Mouse (Mus musculus) induced T-regulatory cell, adult 2 months (primary cell): Measurements from ENCODE around the gene Tulp4.

Experiments
- DNase-seq: peaks from one replicate; pipeline ENCODE4 v3.0.0-alpha.2; 2012; ENCODE audit warnings: low read depth

Tulp4 gene

DNA sequence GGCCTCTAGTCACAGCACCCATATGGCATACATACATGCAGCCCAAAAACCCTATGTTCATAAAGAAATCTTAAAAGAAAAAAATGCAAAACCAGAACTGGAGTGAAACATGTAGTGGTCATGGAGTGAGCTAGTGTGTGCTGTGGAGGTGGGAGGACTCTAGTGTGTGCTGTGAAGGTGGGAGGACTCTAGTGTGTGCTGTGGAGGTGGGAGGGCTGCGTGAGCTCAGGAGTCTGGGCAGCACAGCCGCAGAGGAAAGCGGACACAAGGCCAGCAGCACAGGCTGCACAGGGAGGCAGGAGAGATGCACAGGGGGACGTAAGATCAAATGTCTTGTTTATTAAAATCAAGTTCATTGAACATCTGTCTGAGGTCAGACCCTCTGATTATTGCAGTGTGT, 17.5 kb downstream of the Tulp4 start:
- DNase-seq = no peak

GRCm38 (mm10) chr17:6125441-6125840, 19.2 kb downstream of the Tulp4 start:
- no peak for DNase-seq

- no peak for DNase-seq
Measured at GRCm38 (mm10) chr17:6128039-6128438, 21.8 kb downstream of the Tulp4 start.

- no peak for DNase-seq
Measured at GRCm38 (mm10) chr17:6129361-6129760, 23.1 kb downstream of the Tulp4 start.

- DNase-seq = no peak
Measured at GRCm38 (mm10) chr17:6131083-6131482, 24.8 kb downstream of the Tulp4 start.

GRCm38 (mm10) chr17:6140875-6141274, 34.6 kb downstream of the Tulp4 start:
- DNase-seq = no peak

GRCm38 (mm10) chr17:6141344-6141743, 35.1 kb downstream of the Tulp4 start:
- no peak for DNase-seq

GRCm38 (mm10) chr17:6145244-6145643, 39.0 kb downstream of the Tulp4 start:
- no peak for DNase-seq

DNA sequence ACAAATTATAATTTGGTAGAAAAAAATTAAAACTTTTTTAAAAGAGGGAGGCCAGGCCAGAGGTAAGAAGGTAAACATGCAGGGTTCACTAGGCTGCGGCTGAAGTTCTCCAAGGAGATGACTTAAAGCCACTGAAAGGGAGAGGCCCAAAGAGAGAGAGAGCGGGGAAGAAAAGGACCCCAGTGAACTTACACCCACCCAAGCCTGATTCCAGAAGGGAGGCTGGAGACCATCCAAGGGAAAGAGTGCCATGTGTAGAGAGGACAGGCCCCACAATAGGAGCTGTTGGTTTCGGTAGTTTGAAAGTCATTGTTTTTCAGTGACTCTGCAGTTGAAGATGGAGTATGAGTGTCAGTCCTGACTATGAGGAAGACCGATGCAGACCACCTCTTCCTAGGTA, 46.7 kb downstream of the Tulp4 start:
- no peak for DNase-seq

- peak; percentile 44 for DNase-seq
Measured at GRCm38 (mm10) chr17:6153581-6153980, 47.3 kb downstream of the Tulp4 start.

GRCm38 (mm10) chr17:6154366-6154765, 48.1 kb downstream of the Tulp4 start:
- DNase-seq = peak; percentile 46

GRCm38 (mm10) chr17:6160495-6160894, 54.3 kb downstream of the Tulp4 start:
- DNase-seq = no peak

DNA sequence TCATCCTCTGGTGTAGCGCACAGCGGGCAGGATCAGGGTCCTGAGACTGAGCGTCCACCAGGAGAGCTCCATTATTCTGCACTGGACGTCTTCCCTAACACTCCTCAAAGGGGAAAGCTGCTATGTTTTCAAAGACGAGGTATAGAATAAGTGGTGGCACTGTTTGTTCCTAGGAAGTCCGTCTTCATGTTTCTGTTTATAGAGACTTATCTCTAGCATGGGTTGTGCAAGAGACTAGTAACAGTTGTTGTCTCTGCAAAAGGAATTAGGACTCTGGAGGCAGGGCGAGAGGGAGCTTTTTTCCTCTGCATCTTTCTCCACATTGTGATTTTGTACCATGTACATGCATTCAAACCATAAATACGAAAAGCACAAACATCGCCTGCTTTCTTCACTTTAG, 55.7 kb downstream of the Tulp4 start:
- no peak for DNase-seq

DNA sequence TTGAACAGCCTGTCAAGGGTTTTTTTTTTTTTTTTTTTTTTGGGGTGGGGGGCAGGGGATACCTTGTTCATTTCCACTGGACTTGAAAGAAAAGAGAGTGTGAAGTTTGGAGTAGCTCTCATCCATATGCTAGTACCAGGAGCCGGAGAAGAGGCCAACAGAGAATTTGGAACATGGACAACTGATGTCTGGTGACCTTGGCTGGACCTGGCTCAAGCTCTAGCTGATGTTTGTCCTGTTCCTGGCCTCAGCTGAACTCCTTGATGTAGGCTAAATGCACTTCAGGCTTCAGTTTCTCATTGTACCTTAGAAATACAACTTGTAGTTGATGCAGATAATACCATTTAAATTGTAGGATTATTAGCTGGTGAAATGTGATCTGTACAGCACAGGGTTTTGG, 56.5 kb downstream of the Tulp4 start:
- DNase-seq = no peak

- DNase-seq = no peak
Measured at GRCm38 (mm10) chr17:6164911-6165310, 58.7 kb downstream of the Tulp4 start.

- DNase-seq = peak; percentile 59
Measured at GRCm38 (mm10) chr17:6172440-6172839, 66.2 kb downstream of the Tulp4 start.

DNA sequence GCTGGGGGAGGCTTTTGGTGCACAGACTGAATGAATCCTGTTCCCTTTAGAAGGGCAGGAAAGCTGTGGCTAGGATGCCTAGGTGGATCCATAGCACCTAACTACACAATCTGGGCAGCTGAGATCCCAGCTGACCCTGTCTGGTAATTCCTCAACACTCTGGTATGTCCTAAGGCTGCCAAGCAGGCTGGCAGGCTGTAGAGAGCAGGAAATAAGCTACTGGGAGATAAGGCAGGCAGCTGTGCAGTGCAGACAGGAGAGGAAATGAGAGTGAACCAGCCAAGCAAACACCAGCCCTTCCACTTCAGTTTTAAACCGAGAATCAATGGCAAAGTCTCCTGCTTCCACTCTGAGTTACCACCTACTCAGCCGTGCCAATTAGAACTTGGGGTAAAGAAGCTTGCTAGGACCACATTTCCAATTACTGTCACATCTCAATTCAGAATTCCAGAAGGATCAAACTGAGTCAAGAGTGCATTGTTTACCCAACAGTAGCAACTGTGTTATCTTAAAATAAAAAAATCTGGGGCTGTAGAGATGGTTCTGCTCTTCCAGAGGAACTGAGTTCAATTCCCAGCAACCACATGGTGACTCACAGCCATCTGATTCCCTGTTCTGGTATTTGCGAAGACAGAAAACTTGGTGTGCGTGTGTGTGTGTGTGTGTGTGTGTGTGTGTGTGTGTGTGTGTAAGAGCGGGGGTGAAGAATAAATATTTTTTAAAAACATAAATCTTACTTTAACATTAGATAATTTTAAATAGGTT, 66.9 kb downstream of the Tulp4 start:
- peak; percentile 23 for DNase-seq

GRCm38 (mm10) chr17:6174574-6174973, 68.3 kb downstream of the Tulp4 start:
- DNase-seq = no peak

DNA sequence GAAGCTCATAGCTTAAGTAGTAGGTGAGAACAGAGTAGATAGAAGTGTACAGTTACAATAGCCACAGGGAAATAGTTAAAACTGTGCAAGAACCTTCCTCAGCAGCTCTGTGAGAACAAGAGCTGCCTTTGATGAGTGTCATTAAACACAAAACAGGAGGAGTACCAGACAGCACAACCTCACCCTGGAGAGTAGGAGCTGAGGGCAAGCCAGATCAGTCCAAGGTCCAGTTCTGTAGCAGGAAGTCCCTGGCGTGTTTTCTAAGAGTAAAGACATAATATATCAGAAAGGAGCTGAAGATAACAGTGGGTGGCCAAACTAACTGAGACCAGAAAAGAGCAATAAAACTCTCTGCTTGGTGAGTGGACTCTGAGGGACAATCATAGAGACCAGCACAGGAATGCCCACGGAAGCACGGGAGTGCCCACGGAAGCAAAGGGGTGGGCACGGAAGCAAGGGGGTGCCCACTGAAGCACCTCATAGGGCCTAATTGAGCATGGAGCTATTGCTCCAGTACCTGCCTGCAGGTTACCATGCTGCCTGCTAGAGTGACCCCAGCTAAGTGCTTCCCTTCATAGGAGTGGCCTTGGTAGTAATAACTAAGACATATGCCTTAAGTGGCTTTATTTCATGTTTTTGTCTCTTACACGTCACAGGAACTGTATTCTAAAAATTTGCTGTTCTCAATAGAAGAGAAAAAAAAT, 72.5 kb downstream of the Tulp4 start:
- DNase-seq = no peak

- DNase-seq = no peak
Measured at GRCm38 (mm10) chr17:6179389-6179788, 73.2 kb downstream of the Tulp4 start.

DNA sequence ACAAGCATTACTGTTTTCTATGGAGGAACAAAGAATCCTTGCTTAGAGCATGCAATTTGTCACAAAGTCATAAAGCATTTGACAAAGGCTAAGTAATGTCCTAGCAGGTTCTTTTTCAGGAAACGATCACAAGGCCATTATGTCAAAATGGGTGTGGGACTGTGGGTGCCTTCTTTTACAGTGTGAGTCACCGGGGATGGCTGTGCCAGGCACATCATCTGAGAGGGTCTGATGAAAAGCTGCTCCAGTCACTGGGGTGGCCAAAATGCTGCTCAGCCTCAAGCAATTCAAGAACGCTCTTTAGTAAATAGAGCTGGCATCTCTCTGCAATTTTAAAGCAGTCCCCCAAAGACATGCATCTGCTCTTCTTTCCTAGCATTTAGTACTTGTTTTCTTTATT, 74.2 kb downstream of the Tulp4 start:
- DNase-seq = no peak

DNA sequence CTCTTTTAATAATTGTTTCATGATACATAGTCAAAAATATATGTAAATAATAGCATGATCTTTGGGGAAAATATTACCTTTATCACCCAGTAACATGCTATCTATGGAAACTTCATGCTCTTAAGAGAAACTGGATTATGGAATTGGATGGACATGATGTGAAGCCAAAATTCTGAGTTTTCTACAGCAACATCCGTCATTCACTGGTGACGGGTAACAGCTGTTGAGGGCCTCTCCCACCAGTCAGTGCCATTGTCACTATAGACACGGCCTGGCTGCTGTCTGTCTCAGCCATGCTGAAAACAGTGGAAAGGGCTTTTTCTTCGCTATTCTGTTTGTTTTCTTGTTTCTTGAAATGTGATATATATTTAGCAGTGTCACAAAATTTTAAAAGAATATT, 76.5 kb downstream of the Tulp4 start:
- no peak for DNase-seq

DNA sequence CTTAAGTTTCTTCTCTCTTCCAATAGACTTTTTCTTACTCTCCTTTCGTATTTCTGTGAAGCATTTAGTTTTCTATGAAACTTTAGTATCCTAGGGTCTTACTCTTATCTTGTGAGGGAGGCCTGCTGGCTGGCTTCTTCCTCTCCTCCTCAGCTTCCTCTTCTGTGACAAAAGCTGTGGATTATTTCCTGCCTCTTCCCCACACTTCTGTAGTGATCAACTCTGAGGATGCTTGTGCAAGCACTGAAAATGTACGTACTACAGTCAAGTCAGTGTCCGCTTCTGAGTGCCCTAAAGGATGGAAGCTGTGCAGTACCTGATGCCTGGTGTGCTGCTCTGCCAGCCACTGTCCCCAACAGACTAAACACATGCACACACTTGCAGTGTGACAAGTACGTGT, 80.4 kb downstream of the Tulp4 start:
- no peak for DNase-seq

DNA sequence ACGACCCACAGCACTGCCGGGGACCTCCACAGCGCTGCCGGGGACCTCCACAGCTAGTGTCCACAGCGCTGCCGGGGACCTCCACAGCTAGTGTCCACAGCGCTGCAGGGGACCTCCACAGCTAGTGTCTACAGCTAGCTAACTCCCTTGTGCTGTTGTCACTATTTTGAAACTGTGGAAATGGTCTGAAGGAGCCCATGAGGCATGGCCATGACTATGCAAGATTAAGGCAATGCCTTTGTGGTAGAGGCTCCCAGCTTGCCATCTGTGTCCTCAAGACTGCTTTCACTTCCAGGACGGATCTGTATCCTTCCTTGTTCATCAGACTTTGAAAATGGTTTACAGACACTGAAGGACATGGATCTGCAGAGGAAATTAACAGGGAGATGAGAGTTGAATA, 80.9 kb downstream of the Tulp4 start:
- DNase-seq = no peak
